Mouse (Mus musculus): ENCODE data around the gene Ppp1r35. TPM values are rescaled to one million over a fixed set of nuclear protein-coding genes. Genes with fewer than 3 reads are reported as not detected.

The Ppp1r35 gene
- total RNA-seq, 2 experiments from 2014 or later: 40.1 to 55.3 TPM

GRCm38 (mm10) chr5:137751221-137751887 is 27.3 kb upstream of the Ppp1r35 start:
- ATAC-seq (ENCODE audit: poor library complexity, severe bottlenecking): no peak

- no peak for ATAC-seq (ENCODE audit: poor library complexity, severe bottlenecking)
Measured at GRCm38 (mm10) chr5:137751988-137752387, 26.7 kb upstream of the Ppp1r35 start.

GRCm38 (mm10) chr5:137753111-137753832 is 25.4 kb upstream of the Ppp1r35 start:
- no peak for ATAC-seq (ENCODE audit: poor library complexity, severe bottlenecking)

GRCm38 (mm10) chr5:137755425-137755824 is 23.2 kb upstream of the Ppp1r35 start:
- ATAC-seq (ENCODE audit: poor library complexity, severe bottlenecking): no peak

- ATAC-seq (ENCODE audit: poor library complexity, severe bottlenecking): no peak
Measured at GRCm38 (mm10) chr5:137756106-137756505, 22.5 kb upstream of the Ppp1r35 start.

- peak; percentile 87 for ATAC-seq (ENCODE audit: poor library complexity, severe bottlenecking)
Measured at GRCm38 (mm10) chr5:137756882-137757661, 21.6 kb upstream of the Ppp1r35 start.

- no peak for ATAC-seq (ENCODE audit: poor library complexity, severe bottlenecking)
Measured at GRCm38 (mm10) chr5:137757887-137758286, 20.8 kb upstream of the Ppp1r35 start.

- no peak for ATAC-seq (ENCODE audit: poor library complexity, severe bottlenecking)
Measured at GRCm38 (mm10) chr5:137758921-137759534, 19.6 kb upstream of the Ppp1r35 start.

- ATAC-seq (ENCODE audit: poor library complexity, severe bottlenecking): peak; percentile 87
Measured at GRCm38 (mm10) chr5:137759971-137760412, 18.7 kb upstream of the Ppp1r35 start.

GRCm38 (mm10) chr5:137764609-137765340 is 13.9 kb upstream of the Ppp1r35 start:
- no peak for ATAC-seq (ENCODE audit: poor library complexity, severe bottlenecking)

- no peak for ATAC-seq (ENCODE audit: poor library complexity, severe bottlenecking)
Measured at GRCm38 (mm10) chr5:137766270-137766669, 12.4 kb upstream of the Ppp1r35 start.

- ATAC-seq (ENCODE audit: poor library complexity, severe bottlenecking): no peak
Measured at GRCm38 (mm10) chr5:137768475-137768874, 10.2 kb upstream of the Ppp1r35 start.

- ATAC-seq (ENCODE audit: poor library complexity, severe bottlenecking): peak; percentile 93
Measured at GRCm38 (mm10) chr5:137770709-137771108, 7.9 kb upstream of the Ppp1r35 start.

- ATAC-seq (ENCODE audit: poor library complexity, severe bottlenecking): no peak
Measured at GRCm38 (mm10) chr5:137772755-137773154, 5.9 kb upstream of the Ppp1r35 start.

GRCm38 (mm10) chr5:137775587-137776290 is 2.9 kb upstream of the Ppp1r35 start:
- no peak for ATAC-seq (ENCODE audit: poor library complexity, severe bottlenecking)

GRCm38 (mm10) chr5:137776408-137776918 is 2.2 kb upstream of the Ppp1r35 start:
- ATAC-seq (ENCODE audit: poor library complexity, severe bottlenecking): peak; percentile 22

GRCm38 (mm10) chr5:137777267-137777845 is 1.3 kb upstream of the Ppp1r35 start:
- no peak for ATAC-seq (ENCODE audit: poor library complexity, severe bottlenecking)

GRCm38 (mm10) chr5:137779053-137779933 is 644 bp downstream of the Ppp1r35 start:
- peak; percentile 27 for ATAC-seq (ENCODE audit: poor library complexity, severe bottlenecking)
